Mouse (Mus musculus): ENCODE measurements around the gene Pheta1. TPM values are rescaled to one million over a fixed set of nuclear protein-coding genes. Genes with fewer than 3 reads are reported as not detected.
A peak's percentile ranks its signal among the peaks of the same experiment; 100 is the strongest.

The Pheta1 gene
- total RNA-seq, 2 experiments from 2014 or later: 13.3 to 15.2 TPM

- intact Hi-C loops (cut with DNase I): no loop called here
- no peak for DNase-seq
Measured at GRCm38 (mm10) chr5:121823668-121824067, 25.1 kb upstream of the Pheta1 start.

- peak; percentile 61 to 62 for DNase-seq
- intact Hi-C loops (cut with DNase I): no loop called here
Measured at GRCm38 (mm10) chr5:121824121-121824520, 24.7 kb upstream of the Pheta1 start.

- intact Hi-C loops (cut with DNase I): no loop called here
- no peak for DNase-seq
Measured at GRCm38 (mm10) chr5:121825606-121826005, 23.2 kb upstream of the Pheta1 start.

- DNase-seq: no peak
- intact Hi-C loops (cut with DNase I): no loop called here
Measured at GRCm38 (mm10) chr5:121827876-121828275, 20.9 kb upstream of the Pheta1 start.

- intact Hi-C loops (cut with DNase I): no loop called here
- DNase-seq: no peak
Measured at GRCm38 (mm10) chr5:121828491-121829432, 20.0 kb upstream of the Pheta1 start.

- intact Hi-C loops (cut with DNase I): no loop called here
- no peak for DNase-seq
Measured at GRCm38 (mm10) chr5:121831002-121831601, 17.7 kb upstream of the Pheta1 start.

- no peak for DNase-seq
- intact Hi-C loops (cut with DNase I): no loop called here
Measured at GRCm38 (mm10) chr5:121832376-121833155, 16.2 kb upstream of the Pheta1 start.

- intact Hi-C loops (cut with DNase I): no loop called here
- DNase-seq: no peak
Measured at GRCm38 (mm10) chr5:121833159-121833558, 15.6 kb upstream of the Pheta1 start.

- DNase-seq: peak; percentile 83 to 85
- intact Hi-C loops (cut with DNase I): no loop called here
Measured at GRCm38 (mm10) chr5:121833572-121834240, 15.1 kb upstream of the Pheta1 start.

GRCm38 (mm10) chr5:121834241-121834606, 14.6 kb upstream of the Pheta1 start:
- no peak for DNase-seq
- intact Hi-C loops (cut with DNase I): no loop called here

GRCm38 (mm10) chr5:121834991-121835747, 13.6 kb upstream of the Pheta1 start:
- intact Hi-C loops (cut with DNase I): no loop called here
- no peak for DNase-seq

- intact Hi-C loops (cut with DNase I): no loop called here
- DNase-seq: peak; percentile 51 to 88
Measured at GRCm38 (mm10) chr5:121835949-121836691, 12.7 kb upstream of the Pheta1 start.

GRCm38 (mm10) chr5:121836692-121837415, 11.9 kb upstream of the Pheta1 start:
- peak; percentile 92 to 93 for DNase-seq
- intact Hi-C loops (cut with DNase I): no loop called here

GRCm38 (mm10) chr5:121837441-121838340, 11.1 kb upstream of the Pheta1 start, which contains the start of gene Sh2b3:
Gene Sh2b3, minus strand, starts transcription at chr5:121837646.
- intact Hi-C loops (cut with DNase I): no loop called here
- peak; percentile 71 to 73 for DNase-seq

GRCm38 (mm10) chr5:121838341-121839127, 10.2 kb upstream of the Pheta1 start:
- intact Hi-C loops (cut with DNase I): no loop called here
- DNase-seq: peak; percentile 76 to 79

- intact Hi-C loops (cut with DNase I): no loop called here
- DNase-seq: no peak
Measured at GRCm38 (mm10) chr5:121839128-121839473, 9.7 kb upstream of the Pheta1 start.

GRCm38 (mm10) chr5:121841516-121841915, 7.3 kb upstream of the Pheta1 start:
- DNase-seq: no peak
- intact Hi-C loops (cut with DNase I): loop anchor here (5.0 to 10.0 kb wide), 2 partner anchors 47 to 129 kb away; partner anchors contain the start of gene Atxn2

Data from heart, postnatal 10 days (tissue).